Mouse (Mus musculus) hindbrain, embryonic 14.5 days (tissue): ENCODE measurements around the gene Tmpo. TPM values are rescaled to one million over a fixed set of nuclear protein-coding genes. Genes with fewer than 3 reads are reported as not detected.

Experiments used
- ATAC-seq: fragments of 200-750 bp; cut with Nextera tagmentation; 2 replicates; pipeline ENCODE4 v1.8.0; 2017; ENCODE audit warnings: moderate number of reproducible peaks, mild to moderate bottlenecking, moderate TSS enrichment, moderate library complexity; ENCODE audit not compliant: low FRiP score
- DNase-seq: peaks from one replicate; pipeline ENCODE4 v3.0.0-alpha.2; 2015; ENCODE audit warnings: low spot score
- H3K27ac ChIP-seq: fragments of 300-500 bp; sonication (generic); 2 replicates; pipeline ENCODE4 v1.5.1; 2014; ENCODE audit warnings: mild to moderate bottlenecking, moderate library complexity
- H3K27me3 ChIP-seq: fragments of 300-500 bp; sonication (generic); 2 replicates; pipeline ENCODE4 v1.6.1; 2014; ENCODE audit warnings: mild to moderate bottlenecking, low read length, mixed read lengths; ENCODE audit not compliant: control insufficient read depth, insufficient read depth
- H3K36me3 ChIP-seq: fragments of 300-500 bp; sonication (generic); replicated peaks from 2 replicates; pipeline ENCODE4 v1.6.1; 2014; ENCODE audit not compliant: control insufficient read depth, insufficient read depth
- H3K4me1 ChIP-seq: fragments of 300-500 bp; sonication (generic); replicated peaks from 2 replicates; pipeline ENCODE4 v1.6.1; 2014; ENCODE audit warnings: antibody characterized with exemption, low read length, mixed read lengths; ENCODE audit not compliant: control insufficient read depth, insufficient read depth
- H3K4me2 ChIP-seq: fragments of 300-500 bp; sonication (generic); replicated peaks from 2 replicates; pipeline ENCODE4 v1.6.1; 2014; ENCODE audit warnings: mild to moderate bottlenecking, moderate library complexity
- H3K4me3 ChIP-seq: fragments of 300-500 bp; sonication (generic); replicated peaks from 2 replicates; pipeline ENCODE4 v1.5.1; 2014; ENCODE audit warnings: mild to moderate bottlenecking, low read length
- H3K9ac ChIP-seq: fragments of 300-500 bp; sonication (generic); 2 replicates; pipeline ENCODE4 v1.6.1; 2014
- H3K9me3 ChIP-seq: fragments of 300-500 bp; sonication (generic); 2 replicates; pipeline ENCODE4 v1.6.1; 2016; ENCODE audit warnings: low read length; ENCODE audit not compliant: control insufficient read depth
- WGBS: fragments of 180-500 bp; shearing (Covaris S2); extraction: QIAGEN DNeasy Blood & Tissue Kit; methylation state at CpG from one replicate; pipeline ENCODE4 v1.1.7; 2014; 5-methylcytosine and 5-hydroxymethylcytosine counted together
- polyA plus RNA-seq: library from polyadenylated mRNA; unstranded; fragments of >200 nt; fragmentation: Nextera tagmentation; extraction: Ambion mirVana; gene quantifications from 2 replicates; pipeline ENCODE4 v1.2.1, GENCODE M21; 2014

Tmpo gene
- polyA plus RNA-seq, 1 experiment from 2014 or later = 111 TPM

DNA sequence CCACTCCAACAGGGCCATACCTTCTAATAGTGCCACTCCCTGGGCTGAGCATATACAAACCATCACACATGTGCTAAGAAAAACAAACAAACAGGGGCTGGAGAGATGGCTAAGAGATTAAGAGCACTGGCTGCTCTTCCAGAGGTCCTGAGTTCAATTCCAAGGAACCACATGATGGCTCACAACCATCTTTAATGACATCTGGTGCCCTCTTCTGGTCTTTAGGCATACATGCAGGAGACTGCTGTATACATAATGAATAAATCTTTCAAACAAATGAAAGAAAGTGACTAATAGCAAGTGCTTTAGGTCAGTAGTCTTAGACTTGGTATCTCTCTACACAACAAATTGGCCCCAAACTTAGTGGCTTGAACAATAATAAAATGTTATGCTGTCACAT is 26.2 kb upstream of the Tmpo start:
- Histone ChIP-seq H3K9ac (no peak overlapping the region), H3K27me3 (no peaks in the 10 kb centered on the region), H3K9me3 (no peaks in the 10 kb centered on the region), H3K27ac (no peak overlapping the region), H3K4me3 (no peak overlapping the region), H3K36me3 (no peaks in the 10 kb centered on the region), H3K4me2 (no peak overlapping the region), H3K4me1 (no peaks in the 10 kb centered on the region)
- no peak for DNase-seq
- no peak for ATAC-seq

DNA sequence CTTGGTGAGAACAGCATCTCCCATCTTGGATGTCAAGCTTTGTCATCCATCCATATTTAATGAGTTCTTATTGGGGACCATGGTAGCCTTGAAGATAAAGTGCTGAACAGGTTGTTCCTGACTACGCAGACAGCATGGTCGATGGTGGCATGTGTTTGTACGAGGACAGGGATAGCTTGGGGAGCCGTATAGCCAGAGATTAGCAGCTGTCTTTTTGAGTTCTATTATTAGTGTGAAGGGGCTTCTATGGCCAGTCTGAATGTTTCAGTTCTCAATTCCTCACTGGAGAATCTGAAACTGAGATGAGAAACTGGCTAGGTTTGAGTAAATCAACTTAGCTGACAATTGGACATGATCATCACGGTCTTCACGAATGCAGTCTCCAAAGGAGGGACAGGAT is 24.5 kb upstream of the Tmpo start:
- WGBS = 92% methylated on average over 6 of the region's 6 CpGs
- no peak for ATAC-seq
- H3K36me3 ChIP-seq = no peaks in the 10 kb centered on the region

GRCm38 (mm10) chr10:91200581-91200980 is 19.5 kb upstream of the Tmpo start:
- H3K27ac ChIP-seq = no peak overlapping the region
- H3K4me1 ChIP-seq = no peaks in the 10 kb centered on the region
- no peak overlapping the region for H3K9ac ChIP-seq
- DNase-seq (no peak), ATAC-seq (no peak)
- no peak overlapping the region for H3K4me2 ChIP-seq
- no peak overlapping the region for H3K4me3 ChIP-seq
- WGBS = 92% methylated on average over 3 of the region's 3 CpGs
- no peaks in the 10 kb centered on the region for H3K9me3 ChIP-seq
- no peaks in the 10 kb centered on the region for H3K27me3 ChIP-seq
- no peaks in the 10 kb centered on the region for H3K36me3 ChIP-seq

More for the DNA sequence above, 24.5 kb upstream of the Tmpo start:
- no peaks in the 10 kb centered on the region for H3K4me1 ChIP-seq
- no peaks in the 10 kb centered on the region for H3K9me3 ChIP-seq
- H3K27ac ChIP-seq = no peak overlapping the region
- no peak overlapping the region for H3K4me3 ChIP-seq
- no peak for DNase-seq
- H3K4me2 ChIP-seq = no peak overlapping the region
- no peak overlapping the region for H3K9ac ChIP-seq
- no peaks in the 10 kb centered on the region for H3K27me3 ChIP-seq

DNA sequence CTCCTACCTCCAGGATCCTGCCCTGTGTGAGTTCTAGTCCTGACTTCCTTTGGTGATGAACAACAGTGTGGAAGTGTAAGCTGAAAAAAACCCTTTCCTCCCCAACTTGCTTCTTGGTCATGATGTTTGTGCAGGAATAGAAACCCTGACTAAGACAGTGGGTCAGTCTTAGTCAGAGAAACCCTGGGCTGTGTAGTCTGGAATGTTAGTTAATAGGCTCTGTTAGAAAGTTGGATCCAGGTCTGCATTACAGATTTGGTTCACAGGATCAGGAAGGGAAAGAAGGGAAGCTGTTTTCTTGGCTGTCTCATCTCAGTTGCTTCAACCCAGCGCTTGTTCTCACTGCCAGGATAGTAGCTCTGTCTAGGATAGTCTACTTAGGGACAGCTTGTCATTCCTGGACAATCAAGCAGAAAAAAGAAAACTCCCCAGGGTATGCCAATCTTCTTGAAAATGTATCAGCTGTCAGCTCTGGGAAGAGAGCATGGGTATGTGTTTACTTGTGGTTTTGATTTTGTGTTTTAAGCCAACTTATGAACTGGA is 18.2 kb upstream of the Tmpo start:
- ATAC-seq (no peak), DNase-seq (no peak)
- 86% methylated on average over 1 of the region's 1 CpGs for WGBS

DNA sequence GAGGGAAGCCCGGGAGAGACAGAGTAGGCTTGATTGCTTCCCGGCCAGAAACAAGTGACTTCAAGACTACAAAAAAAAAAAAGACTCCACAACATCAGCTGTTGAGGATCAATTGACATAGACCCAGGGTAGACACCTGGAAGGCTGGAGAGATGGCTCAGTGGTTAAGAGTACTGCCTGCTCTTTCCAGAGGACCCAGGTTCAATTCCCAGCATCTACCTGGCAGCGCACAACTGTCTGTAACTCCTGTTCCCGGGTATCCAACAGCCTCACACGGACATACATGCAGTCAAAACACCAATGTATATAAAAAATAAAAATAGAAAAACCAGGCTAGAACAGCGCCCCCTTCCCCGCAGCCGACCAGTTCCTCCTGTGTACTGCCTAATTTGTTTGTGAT is 16.6 kb upstream of the Tmpo start:
- no peak overlapping the region for H3K9ac ChIP-seq
- DNase-seq (no peak), ATAC-seq (no peak)
- H3K4me1 ChIP-seq = no peaks in the 10 kb centered on the region
- 95% methylated on average over 8 of the region's 8 CpGs for WGBS
- H3K27ac ChIP-seq = no peak overlapping the region
- H3K36me3 ChIP-seq = no peaks in the 10 kb centered on the region
- no peaks in the 10 kb centered on the region for H3K9me3 ChIP-seq
- no peaks in the 10 kb centered on the region for H3K27me3 ChIP-seq
- H3K4me3 ChIP-seq = no peak overlapping the region
- H3K4me2 ChIP-seq = no peak overlapping the region

More for the DNA sequence above, 18.2 kb upstream of the Tmpo start:
- H3K4me2 ChIP-seq = no peak overlapping the region
- no peak overlapping the region for H3K4me3 ChIP-seq
- H3K4me1 ChIP-seq = no peaks in the 10 kb centered on the region
- H3K27ac ChIP-seq = no peak overlapping the region
- H3K36me3 ChIP-seq = no peaks in the 10 kb centered on the region
- H3K9ac ChIP-seq = no peak overlapping the region
- H3K9me3 ChIP-seq = no peaks in the 10 kb centered on the region
- no peaks in the 10 kb centered on the region for H3K27me3 ChIP-seq

- no peaks in the 10 kb centered on the region for H3K27me3 ChIP-seq
- no peaks in the 10 kb centered on the region for H3K4me1 ChIP-seq
- H3K36me3 ChIP-seq = no peaks in the 10 kb centered on the region
- ATAC-seq = no peak
- no peak overlapping the region for H3K4me3 ChIP-seq
- WGBS = 86% methylated on average over 1 of the region's 1 CpGs
- no peak for DNase-seq
- H3K27ac ChIP-seq = no peak overlapping the region
- H3K9ac ChIP-seq = no peak overlapping the region
- H3K4me2 ChIP-seq = no peak overlapping the region
- no peaks in the 10 kb centered on the region for H3K9me3 ChIP-seq
Observed at GRCm38 (mm10) chr10:91196778-91197177, 15.7 kb upstream of the Tmpo start.

GRCm38 (mm10) chr10:91195680-91196079 is 14.6 kb upstream of the Tmpo start:
- H3K9ac ChIP-seq = no peak overlapping the region
- H3K4me3 ChIP-seq = no peak overlapping the region
- no peak overlapping the region for H3K4me2 ChIP-seq
- no peaks in the 10 kb centered on the region for H3K4me1 ChIP-seq
- H3K36me3 ChIP-seq = no peaks in the 10 kb centered on the region
- 95% methylated on average over 5 of the region's 5 CpGs for WGBS
- no peaks in the 10 kb centered on the region for H3K9me3 ChIP-seq
- no peak for ATAC-seq
- no peak overlapping the region for H3K27ac ChIP-seq
- DNase-seq = no peak
- no peaks in the 10 kb centered on the region for H3K27me3 ChIP-seq

GRCm38 (mm10) chr10:91195091-91195490 is 14.0 kb upstream of the Tmpo start:
- no peak for ATAC-seq

DNA sequence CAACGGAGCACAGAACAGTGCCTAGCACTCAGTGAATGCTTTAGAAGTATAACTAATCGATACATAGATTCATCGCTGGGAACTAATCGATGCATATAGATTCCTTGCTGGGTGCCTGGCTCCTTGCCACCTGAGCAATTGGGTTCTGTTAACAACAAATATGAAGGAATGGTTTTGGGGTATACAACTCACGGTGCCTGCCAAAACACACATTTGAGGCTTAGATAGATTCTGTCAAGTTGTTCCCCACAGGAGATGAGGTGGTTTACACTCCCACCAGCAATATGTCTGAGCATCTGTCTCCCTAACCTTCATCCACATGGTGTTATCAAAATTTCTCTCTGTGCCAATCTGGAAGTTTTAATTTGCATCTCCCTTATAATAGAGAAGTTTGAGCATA is 10.7 kb upstream of the Tmpo start:
- H3K27me3 ChIP-seq = no peaks in the 10 kb centered on the region
- H3K4me1 ChIP-seq = peaks cover 7% of the 10 kb centered on the region
- WGBS = 83% methylated on average over 5 of the region's 5 CpGs
- H3K36me3 ChIP-seq = no peaks in the 10 kb centered on the region
- DNase-seq (no peak), ATAC-seq (no peak)
- H3K9ac ChIP-seq = no peak overlapping the region
- no peak overlapping the region for H3K4me3 ChIP-seq
- H3K9me3 ChIP-seq = no peaks in the 10 kb centered on the region
- H3K4me2 ChIP-seq = no peak overlapping the region
- H3K27ac ChIP-seq = no peak overlapping the region

More at GRCm38 (mm10) chr10:91195091-91195490, 14.0 kb upstream of the Tmpo start:
- Histone ChIP-seq H3K4me3 (no peak overlapping the region), H3K4me2 (no peak overlapping the region), H3K36me3 (no peaks in the 10 kb centered on the region), H3K27me3 (no peaks in the 10 kb centered on the region), H3K4me1 (no peaks in the 10 kb centered on the region), H3K9ac (no peak overlapping the region), H3K9me3 (no peaks in the 10 kb centered on the region), H3K27ac (no peak overlapping the region)
- DNase-seq = no peak
- 91% methylated on average over 14 of the region's 14 CpGs for WGBS

DNA sequence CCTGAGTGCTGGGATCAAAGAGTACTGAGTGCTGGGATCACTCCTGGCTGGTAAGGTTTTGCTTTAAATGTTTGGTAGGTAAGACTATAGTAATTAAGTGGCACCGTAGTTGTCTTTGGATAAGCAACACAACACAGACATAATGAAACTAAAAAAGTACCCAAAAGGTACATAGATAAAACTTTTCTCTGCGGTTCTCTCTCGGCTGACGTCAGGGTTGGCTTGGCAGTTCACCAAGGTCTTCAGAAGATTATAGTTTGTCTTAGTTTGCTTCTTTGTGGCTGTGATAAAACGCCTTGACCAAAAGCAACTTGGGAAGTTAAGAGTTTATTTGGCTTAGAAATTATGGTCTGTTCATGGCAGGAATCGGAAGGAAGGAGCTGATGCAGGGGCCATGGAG is 8.4 kb upstream of the Tmpo start:
- no peak overlapping the region for H3K4me2 ChIP-seq
- H3K9ac ChIP-seq = no peak overlapping the region
- H3K4me3 ChIP-seq = no peak overlapping the region
- 98% methylated on average over 6 of the region's 6 CpGs for WGBS
- no peak for ATAC-seq
- no peak overlapping the region for H3K27ac ChIP-seq
- H3K36me3 ChIP-seq = no peaks in the 10 kb centered on the region
- no peaks in the 10 kb centered on the region for H3K27me3 ChIP-seq
- peaks cover 8% of the 10 kb centered on the region for H3K4me1 ChIP-seq
- no peak for DNase-seq
- H3K9me3 ChIP-seq = no peaks in the 10 kb centered on the region
